Mouse (Mus musculus) Patski (cell line): ENCODE data around the gene Ogdh. TPM values are rescaled to one million over a fixed set of nuclear protein-coding genes. Genes with fewer than 3 reads are reported as not detected.

Experiments
- ATAC-seq: fragments of 100-300 bp; one replicate; pipeline ENCODE4 v1.8.0; 2021
- CTCF ChIA-PET: fragments of 350-600 bp; sonication (Branson Sonifier 250); formaldehyde crosslinking; loops from one replicate; lab custom pipeline; 2022; ENCODE audit warnings: inconsistent platforms; lab: Charles Lee
- POLR2A ChIA-PET: fragments of 350-600 bp; sonication (Branson Sonifier 250); formaldehyde crosslinking; loops from one replicate; lab custom pipeline; 2022; ENCODE audit warnings: antibody characterized with exemption, inconsistent platforms; lab: Charles Lee
- DNase-seq: peaks from one replicate; pipeline ENCODE4 v3.0.0-alpha.2; 2011; ENCODE audit warnings: low read depth, low spot score
- H3K27me3 ChIP-seq: fragments of 371-371 bp; one replicate; pipeline ENCODE4 v1.5.1; 2021
- CTCF ChIP-seq: fragments of 100-300 bp; IDR thresholded peaks from one replicate; pipeline ENCODE4 v1.5.1; 2021
- in situ Hi-C: fragments of 300-500 bp; cut with MboI; formaldehyde crosslinking; loops from 3 replicates; pipeline ENCODE4 v1.11.1; 2018; ENCODE audit warnings: low pct_unique_long_range_greater_than_20kb, mixed read lengths
- polyA plus RNA-seq: library from polyadenylated mRNA; unstranded; gene quantifications from one replicate; pipeline ENCODE4 v1.2.3, GENCODE M21; 2021

The Ogdh gene
- polyA plus RNA-seq, 1 experiment from 2014 or later = 190 TPM

DNA sequence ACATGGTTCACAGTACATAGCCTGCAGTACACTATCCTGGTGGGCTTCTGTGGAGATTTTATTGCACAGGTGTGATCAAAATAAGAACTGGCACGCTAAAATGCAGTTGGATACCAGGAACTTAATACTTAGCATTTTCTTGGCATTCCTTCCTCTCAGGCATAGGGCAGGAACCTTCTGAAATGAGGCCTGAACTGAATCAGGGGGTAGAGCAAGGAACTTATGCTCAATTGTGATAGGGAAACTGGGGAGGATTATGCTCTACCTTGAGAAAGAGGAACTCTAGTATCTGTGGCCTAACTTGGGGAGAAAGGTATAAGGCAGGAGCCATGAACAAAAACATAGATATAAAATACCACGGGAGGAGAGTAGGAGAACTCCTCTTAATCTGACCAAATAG, 27.9 kb downstream of the Ogdh start:
- no peaks in the 10 kb centered on the region for H3K27me3 ChIP-seq
- DNase-seq = no peak
- no peak for TF ChIP-seq CTCF
- ATAC-seq = no peak
- in situ Hi-C loops = no loop called here
- ChIA-PET CTCF (no interaction called here), POLR2A (no interaction called here)

DNA sequence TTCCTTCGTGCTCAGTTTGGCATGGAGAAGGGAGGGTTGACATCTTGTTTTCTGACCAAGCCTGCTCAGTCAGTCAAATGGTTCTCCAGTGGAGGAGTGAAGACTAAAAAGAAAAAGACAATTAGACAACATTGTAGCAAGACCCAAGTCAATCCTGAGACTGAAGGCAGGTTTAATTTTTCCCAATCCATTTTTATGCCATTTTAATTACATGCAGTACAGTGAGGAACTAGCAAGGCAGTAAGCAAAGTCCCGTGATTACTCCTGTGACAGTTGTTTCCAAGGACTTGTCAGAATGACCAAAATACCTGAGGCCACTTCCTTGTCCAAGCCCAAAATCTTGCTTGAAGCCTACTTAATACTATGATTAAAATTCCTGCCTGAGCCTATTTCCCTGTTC, 30.7 kb downstream of the Ogdh start:
- no peak for ATAC-seq
- no peak for DNase-seq
- no peaks in the 10 kb centered on the region for H3K27me3 ChIP-seq
- CTCF ChIA-PET = no interaction called here
- TF ChIP-seq CTCF = no peak
- in situ Hi-C loops = no loop called here
- POLR2A ChIA-PET = no interaction called here

- ATAC-seq (no peak), DNase-seq (no peak)
- in situ Hi-C loops = no loop called here
- ChIA-PET CTCF (interaction anchor here (1.2 kb wide), 1 partner anchor 89 kb away, joined by 3 read pairs; no protein-coding TSS in a partner anchor), POLR2A (no interaction called here)
- no peak for TF ChIP-seq CTCF
- H3K27me3 ChIP-seq = no peaks in the 10 kb centered on the region
Measured at GRCm38 (mm10) chr11:6323348-6323747, 31.9 kb downstream of the Ogdh start.

- no peak for ATAC-seq
- H3K27me3 ChIP-seq = no peaks in the 10 kb centered on the region
- ChIA-PET CTCF (no interaction called here), POLR2A (no interaction called here)
- DNase-seq = no peak
- in situ Hi-C loops = no loop called here
- TF ChIP-seq CTCF = no peak
Measured at GRCm38 (mm10) chr11:6331256-6331655, 39.8 kb downstream of the Ogdh start.

GRCm38 (mm10) chr11:6332606-6333005, 41.2 kb downstream of the Ogdh start:
- in situ Hi-C loops = no loop called here
- POLR2A ChIA-PET = interaction anchor here (0.6 kb wide), 1 partner anchor 74 kb away, joined by 5 read pairs; no protein-coding TSS in a partner anchor
- CTCF ChIA-PET = no interaction called here
- ATAC-seq (no peak), DNase-seq (no peak)
- H3K27me3 ChIP-seq = no peaks in the 10 kb centered on the region
- TF ChIP-seq CTCF = no peak

- POLR2A ChIA-PET = interaction anchor here (0.6 kb wide), 1 partner anchor 75 kb away, joined by 5 read pairs; no protein-coding TSS in a partner anchor
- ATAC-seq = no peak
- CTCF ChIA-PET = no interaction called here
- no peaks in the 10 kb centered on the region for H3K27me3 ChIP-seq
- no peak for TF ChIP-seq CTCF
- in situ Hi-C loops = no loop called here
- DNase-seq = no peak
Measured at GRCm38 (mm10) chr11:6333403-6333802, 42.0 kb downstream of the Ogdh start.

DNA sequence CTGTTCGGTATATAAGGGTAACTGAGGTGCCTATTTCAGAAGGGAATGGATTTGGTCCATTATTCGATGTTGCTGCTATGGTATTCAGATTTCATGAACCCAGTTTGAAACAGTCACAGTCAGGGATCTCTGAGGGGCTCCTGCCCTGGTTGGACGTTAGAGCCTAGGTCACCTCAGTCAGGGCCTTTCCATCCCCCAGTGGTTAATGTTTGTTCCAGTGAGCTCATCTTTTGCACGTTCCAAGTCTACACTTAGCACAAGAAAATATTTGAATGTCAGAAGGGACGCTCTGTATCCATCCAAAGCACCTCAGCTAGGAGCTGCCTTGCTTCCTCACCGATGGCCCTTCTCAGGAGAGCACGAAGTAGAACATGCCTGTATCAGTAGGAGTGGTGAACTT, 43.9 kb downstream of the Ogdh start:
- H3K27me3 ChIP-seq = no peaks in the 10 kb centered on the region
- no peak for TF ChIP-seq CTCF
- POLR2A ChIA-PET = no interaction called here
- CTCF ChIA-PET = no interaction called here
- in situ Hi-C loops = no loop called here
- no peak for ATAC-seq
- no peak for DNase-seq

- DNase-seq (no peak), ATAC-seq (no peak)
- no peaks in the 10 kb centered on the region for H3K27me3 ChIP-seq
- in situ Hi-C loops = no loop called here
- ChIA-PET CTCF (interaction anchor here (0.7 to 1.1 kb wide), 4 partner anchors 9 to 75 kb away, joined by 3 to 4 read pairs (median 3); no protein-coding TSS in a partner anchor), POLR2A (interaction anchor here (1.3 kb wide), 1 partner anchor 19 kb away, joined by 3 read pairs; no protein-coding TSS in a partner anchor)
- TF ChIP-seq CTCF = no peak
Measured at GRCm38 (mm10) chr11:6336689-6337088, 45.3 kb downstream of the Ogdh start.

GRCm38 (mm10) chr11:6345956-6346355, 54.5 kb downstream of the Ogdh start:
- ATAC-seq = no peak
- in situ Hi-C loops = no loop called here
- H3K27me3 ChIP-seq = no peaks in the 10 kb centered on the region
- CTCF ChIA-PET = no interaction called here
- POLR2A ChIA-PET = no interaction called here
- no peak for TF ChIP-seq CTCF
- no peak for DNase-seq

DNA sequence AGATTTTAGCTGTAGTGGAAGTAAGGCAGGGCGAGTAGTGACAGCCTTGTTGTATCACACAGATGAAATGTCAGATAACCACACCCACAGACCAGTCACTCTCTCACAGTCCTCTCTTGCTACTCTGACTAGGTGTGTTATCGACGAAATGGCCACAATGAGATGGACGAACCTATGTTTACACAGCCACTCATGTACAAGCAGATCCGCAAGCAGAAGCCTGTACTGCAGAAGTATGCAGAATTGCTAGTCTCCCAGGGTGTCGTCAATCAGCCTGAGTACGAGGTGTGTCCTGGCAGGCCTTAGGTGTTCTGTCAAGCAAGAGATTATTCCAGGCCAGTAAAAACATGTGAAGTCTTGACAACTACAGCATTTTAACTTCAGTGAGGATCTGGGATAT, 55.5 kb downstream of the Ogdh start:
- ChIA-PET POLR2A (no interaction called here), CTCF (no interaction called here)
- in situ Hi-C loops = no loop called here
- ATAC-seq (no peak), DNase-seq (no peak)
- TF ChIP-seq CTCF = no peak
- H3K27me3 ChIP-seq = no peaks in the 10 kb centered on the region

DNA sequence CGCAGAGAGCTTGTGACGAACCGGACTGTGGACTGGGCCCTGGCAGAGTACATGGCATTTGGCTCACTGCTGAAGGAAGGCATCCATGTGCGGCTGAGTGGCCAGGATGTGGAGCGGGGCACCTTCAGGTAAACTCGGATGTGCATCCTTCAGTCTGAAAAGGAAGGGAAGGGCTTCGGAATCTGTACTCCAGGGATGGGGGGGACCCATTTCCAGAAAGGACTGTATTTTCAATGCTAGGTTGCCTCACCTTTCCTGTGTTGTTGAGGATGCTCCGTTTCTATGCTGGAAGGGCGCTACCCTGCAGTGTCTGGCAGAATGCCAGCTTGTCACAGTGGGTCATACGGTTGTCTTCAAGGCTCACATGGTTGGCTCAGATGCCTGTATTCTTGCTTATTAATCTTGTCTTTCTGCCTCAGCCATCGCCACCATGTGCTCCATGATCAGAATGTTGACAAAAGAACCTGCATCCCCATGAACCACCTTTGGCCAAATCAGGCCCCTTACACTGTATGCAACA, 57.3 kb downstream of the Ogdh start:
- TF ChIP-seq CTCF = no peak
- in situ Hi-C loops = no loop called here
- ChIA-PET POLR2A (no interaction called here), CTCF (interaction anchor here (0.9 to 1.5 kb wide), 2 partner anchors 13 to 23 kb away, joined by 3 read pairs; no protein-coding TSS in a partner anchor)
- DNase-seq (no peak), ATAC-seq (no peak)
- no peaks in the 10 kb centered on the region for H3K27me3 ChIP-seq
